Mouse (Mus musculus) heart, postnatal 0 days (tissue): ENCODE results near the gene Cep68. TPM values are rescaled to one million over a fixed set of nuclear protein-coding genes. Genes with fewer than 3 reads are reported as not detected.

Experiments used
- ATAC-seq: fragments of 200-750 bp; cut with Nextera tagmentation; 2 replicates; pipeline ENCODE4 v1.8.0; 2017; ENCODE audit warnings: low read depth, moderate number of reproducible peaks, moderate library complexity; ENCODE audit not compliant: insufficient read depth
- DNase-seq: peaks from one replicate; pipeline ENCODE4 v3.0.0-alpha.2; 2016; ENCODE audit warnings: low spot score
- H3K27ac ChIP-seq: fragments of 300-500 bp; sonication (generic); 2 replicates; pipeline ENCODE4 v1.5.1; 2014; ENCODE audit warnings: low read depth, mild to moderate bottlenecking
- H3K27me3 ChIP-seq: fragments of 300-500 bp; sonication (generic); 2 replicates; pipeline ENCODE4 v1.6.1; 2014; ENCODE audit warnings: low read length, mixed read lengths; ENCODE audit not compliant: control insufficient read depth, insufficient read depth
- H3K36me3 ChIP-seq: fragments of 300-500 bp; sonication (generic); replicated peaks from 2 replicates; pipeline ENCODE4 v1.6.1; 2014; ENCODE audit warnings: low read length, mixed read lengths; ENCODE audit not compliant: control insufficient read depth, insufficient read depth
- H3K4me1 ChIP-seq: fragments of 300-500 bp; sonication (generic); 2 replicates; pipeline ENCODE4 v1.6.1; 2014; ENCODE audit warnings: antibody characterized with exemption; ENCODE audit not compliant: control insufficient read depth, insufficient read depth
- H3K4me2 ChIP-seq: fragments of 300-500 bp; sonication (generic); 2 replicates; pipeline ENCODE4 v1.6.1; 2014; ENCODE audit warnings: low read depth, mild to moderate bottlenecking, low read length, moderate library complexity
- H3K4me3 ChIP-seq: fragments of 300-500 bp; sonication (generic); 2 replicates; pipeline ENCODE4 v1.5.1; 2014; ENCODE audit warnings: low read depth, low read length
- H3K9ac ChIP-seq: fragments of 300-500 bp; sonication (generic); replicated peaks from 2 replicates; pipeline ENCODE4 v1.6.1; 2014; ENCODE audit warnings: low read depth, low read length, mixed read lengths
- H3K9me3 ChIP-seq: fragments of 300-500 bp; sonication (generic); replicated peaks from 2 replicates; pipeline ENCODE4 v1.6.1; 2016; ENCODE audit warnings: low read length; ENCODE audit not compliant: control insufficient read depth
- CTCF ChIP-seq: IDR thresholded peaks from 2 replicates; pipeline ENCODE4 v1.5.1; 2016; ENCODE audit warnings: antibody characterized with exemption, control low read depth, low read depth
- EP300 ChIP-seq: IDR thresholded peaks from 2 replicates; pipeline ENCODE4 v1.6.1; 2016; ENCODE audit warnings: antibody characterized with exemption, low read depth
- whole genome bisulfite sequencing: fragments of 180-500 bp; shearing (Covaris S2); extraction: QIAGEN DNeasy Blood & Tissue Kit; methylation state at CpG from one replicate; pipeline ENCODE4 v1.1.7; 2014; 5-methylcytosine and 5-hydroxymethylcytosine counted together
- polyA plus RNA-seq: library from polyadenylated mRNA; unstranded; fragments of >200 nt; fragmentation: Nextera tagmentation; extraction: Ambion mirVana; gene quantifications from 2 replicates; pipeline ENCODE4 v1.2.1, GENCODE M21; 2015
- total RNA-seq: library from RNA; depleted of rRNA; stranded (reverse); fragments of >200 nt; gene quantifications from 2 replicates; pipeline ENCODE4 v1.2.3, GENCODE M21; 2014; ENCODE audit warnings: low replicate concordance

The Cep68 gene
- total and polyA plus RNA-seq, 2 experiments from 2014 or later, result 21.0 to 53.8 TPM

- H3K27ac ChIP-seq, result no peak overlapping the region
- DNase-seq (no peak), ATAC-seq (no peak)
- no peak for TF ChIP-seq EP300
- no peak for TF ChIP-seq CTCF
- no peak overlapping the region for H3K4me3 ChIP-seq
- no peak overlapping the region for H3K4me2 ChIP-seq
- H3K9me3 ChIP-seq, result no peaks in the 10 kb centered on the region
- H3K4me1 ChIP-seq, result peaks cover 14% of the 10 kb centered on the region
- 73% methylated on average over 5 of the region's 5 CpGs for whole genome bisulfite sequencing
- H3K27me3 ChIP-seq, result no peaks in the 10 kb centered on the region
- peaks cover 73% of the 10 kb centered on the region for H3K36me3 ChIP-seq
- no peak overlapping the region for H3K9ac ChIP-seq
These were observed 8.9 kb downstream of the Cep68 start for GRCm38 (mm10) chr11:20240331-20240730.

GRCm38 (mm10) chr11:20239279-20239861, 9.9 kb downstream of the Cep68 start:
- H3K9me3 ChIP-seq, result no peaks in the 10 kb centered on the region
- H3K27me3 ChIP-seq, result no peaks in the 10 kb centered on the region
- H3K36me3 ChIP-seq, result peaks cover 75% of the 10 kb centered on the region
- ATAC-seq (no peak), DNase-seq (no peak)
- 0 out of 2 replicates have a peak overlapping the region, but pooled peaks have one; percentile 17 for H3K27ac ChIP-seq
- no peak overlapping the region for H3K4me2 ChIP-seq
- H3K9ac ChIP-seq, result no peak overlapping the region
- H3K4me1 ChIP-seq, result peaks cover 8% of the 10 kb centered on the region
- 85% methylated on average over 9 of the region's 9 CpGs for WGBS
- TF ChIP-seq EP300 (no peak), CTCF (no peak)
- H3K4me3 ChIP-seq, result no peak overlapping the region

DNA sequence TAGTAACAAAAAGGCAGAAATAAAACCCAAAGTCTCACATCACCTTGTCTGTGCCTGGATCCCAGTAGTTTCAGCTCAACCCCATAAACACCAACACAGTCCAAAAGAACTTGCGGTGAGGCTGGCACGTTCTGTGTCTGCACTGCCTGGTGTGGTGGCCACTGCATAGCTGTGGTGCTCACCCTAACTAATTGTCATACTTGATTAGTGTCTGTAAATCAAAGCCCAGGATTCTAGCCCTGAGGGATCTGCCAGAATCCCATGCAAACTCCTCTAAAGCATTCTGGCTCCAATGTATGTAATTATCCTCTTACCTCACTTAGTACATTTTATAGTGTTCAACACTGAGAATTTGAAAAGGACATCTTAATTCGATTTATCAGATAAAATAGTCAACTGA, 11.3 kb downstream of the Cep68 start:
- Histone ChIP-seq H3K4me1 (no peaks in the 10 kb centered on the region), H3K36me3 (peaks cover 86% of the 10 kb centered on the region), H3K4me3 (no peak overlapping the region), H3K9me3 (no peaks in the 10 kb centered on the region), H3K4me2 (no peak overlapping the region), H3K27me3 (no peaks in the 10 kb centered on the region), H3K9ac (no peak overlapping the region), H3K27ac (no peak overlapping the region)
- TF ChIP-seq EP300 (no peak), CTCF (no peak)
- DNase-seq, result no peak
- ATAC-seq, result no peak
- 89% methylated on average over 3 of the region's 3 CpGs for WGBS

GRCm38 (mm10) chr11:20237018-20237417, 12.2 kb downstream of the Cep68 start:
- Histone ChIP-seq H3K27ac (no peak overlapping the region), H3K4me1 (no peaks in the 10 kb centered on the region), H3K4me3 (no peak overlapping the region), H3K9me3 (no peaks in the 10 kb centered on the region), H3K36me3 (peaks cover 95% of the 10 kb centered on the region), H3K27me3 (no peaks in the 10 kb centered on the region), H3K9ac (no peak overlapping the region), H3K4me2 (no peak overlapping the region)
- WGBS, result 89% methylated on average over 7 of the region's 7 CpGs
- TF ChIP-seq CTCF, result no peak
- TF ChIP-seq EP300, result no peak
- no peak for DNase-seq
- ATAC-seq, result no peak

- TF ChIP-seq EP300 (no peak), CTCF (no peak; the same call in 1 of the 2 replicates)
- DNase-seq, result no peak
- no peaks in the 10 kb centered on the region for H3K9me3 ChIP-seq
- no peak overlapping the region for H3K9ac ChIP-seq
- H3K4me3 ChIP-seq, result no peak overlapping the region
- H3K27me3 ChIP-seq, result no peaks in the 10 kb centered on the region
- ATAC-seq, result no peak
- 68% methylated on average over 3 of the region's 3 CpGs for WGBS
- no peaks in the 10 kb centered on the region for H3K4me1 ChIP-seq
- H3K27ac ChIP-seq, result no peak overlapping the region
- peaks cover 81% of the 10 kb centered on the region for H3K36me3 ChIP-seq
- no peak overlapping the region for H3K4me2 ChIP-seq
These were observed 15.0 kb downstream of the Cep68 start for GRCm38 (mm10) chr11:20234233-20234632.

DNA sequence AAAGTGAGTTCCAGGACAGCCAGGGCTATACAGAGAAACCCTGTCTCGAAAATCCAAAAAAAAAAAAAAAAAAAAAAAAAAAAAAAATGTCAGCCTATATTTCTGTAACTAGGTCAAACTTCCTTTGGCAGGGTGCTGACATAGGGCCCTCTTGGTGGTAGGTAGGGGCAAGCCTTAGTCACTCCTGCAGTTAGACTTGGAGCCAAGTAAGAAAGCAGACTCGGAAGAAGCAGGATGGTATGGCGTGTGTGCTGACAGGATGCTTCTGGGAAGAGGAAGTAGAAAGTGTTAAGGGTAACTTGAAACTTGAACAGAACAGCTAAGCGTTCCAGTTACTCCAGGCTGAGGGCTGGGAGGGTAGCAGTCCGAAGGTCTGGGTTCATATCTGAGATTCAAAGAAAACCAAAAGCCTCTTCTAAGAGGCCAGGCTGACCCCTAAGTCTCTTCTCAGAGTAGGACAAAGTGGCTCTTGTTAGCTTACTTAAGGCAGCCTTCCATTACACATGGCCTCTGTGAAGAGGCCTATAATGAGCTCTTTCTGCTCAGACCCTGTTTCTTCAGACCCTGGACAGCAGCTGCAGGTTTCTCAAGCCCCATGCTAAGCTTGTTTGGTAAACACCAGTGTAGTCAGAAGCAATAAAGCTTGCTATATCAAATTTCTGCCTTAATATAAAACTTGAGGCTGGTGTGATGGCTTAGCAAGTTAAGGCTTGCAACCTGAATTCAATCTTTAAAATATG, 17.0 kb downstream of the Cep68 start:
- 50% methylated on average over 4 of the region's 5 CpGs for WGBS
- peak overlapping the region; percentile 83 for H3K27ac ChIP-seq
- DNase-seq, result no peak
- ATAC-seq, result no peak
- no peaks in the 10 kb centered on the region for H3K9me3 ChIP-seq
- H3K36me3 ChIP-seq, result peaks cover 82% of the 10 kb centered on the region
- no peaks in the 10 kb centered on the region for H3K27me3 ChIP-seq
- no peak overlapping the region for H3K4me3 ChIP-seq
- no peaks in the 10 kb centered on the region for H3K4me1 ChIP-seq
- TF ChIP-seq EP300 (no peak), CTCF (no peak)
- H3K9ac ChIP-seq, result no peak overlapping the region
- no peak overlapping the region for H3K4me2 ChIP-seq
